25 mouse cellular contexts compared by ENCODE assay signal in the genomic region with DNA sequence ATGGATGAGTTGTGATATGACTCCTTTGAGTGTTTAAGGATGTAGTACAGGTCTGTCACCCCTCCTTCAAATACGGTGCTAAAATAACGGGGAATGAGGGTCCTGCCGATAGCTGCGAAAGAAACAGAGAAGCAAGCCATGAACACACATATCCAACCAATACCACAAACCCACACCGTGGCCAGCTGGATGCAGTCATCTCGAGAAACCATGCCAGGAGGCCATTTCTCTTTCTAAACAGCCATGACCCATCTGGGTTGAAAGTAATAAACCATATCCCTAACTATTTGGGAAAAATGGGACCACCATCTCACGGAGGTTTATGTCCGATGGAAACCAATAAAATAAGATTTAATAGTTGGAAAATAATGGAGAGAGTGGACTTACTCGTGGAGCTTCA.
DNase-seq lines count a peak whose midpoint lies in the region; ATAC-seq and TF ChIP-seq lines count a peak whose summit lies in the region.
"Had no signal": no experiment of that assay in that cellular context is flagged by ENCODE, and none has a peak within 500 bp of the region (broad histone marks: within the 10 kb centered on the region; RNA-seq: fewer than 3 reads in every experiment).

No protein-coding gene starts in this region.

- H3K4me3 ChIP-seq in kidney, embryonic 14.5 days (ENCODE audit: low read length): no peak overlapping the region
- no peak overlapping the region for H3K4me3 ChIP-seq in kidney, postnatal 0 days (replicated peaks; ENCODE audit: low read depth, low read length)
- H3K4me3 ChIP-seq in embryonic facial prominence, embryonic 10.5 days: no peak overlapping the region
- H3K4me3 ChIP-seq: embryonic facial prominence, embryonic 12.5 days; embryonic facial prominence, embryonic 15.5 days; gastrocnemius, adult 2 months; hindbrain, embryonic 12.5 days had no signal

- 64% methylated on average over 9 of the region's 9 CpGs for WGBS in kidney, embryonic 14.5 days
- 65% methylated on average over 9 of the region's 9 CpGs for WGBS in kidney, postnatal 0 days
- 92% methylated on average over 9 of the region's 9 CpGs for WGBS in embryonic facial prominence, embryonic 10.5 days

- ATAC-seq in kidney, embryonic 14.5 days (ENCODE audit: low FRiP score, low TSS enrichment): peak; percentile 39; the same call in 1 of the 2 replicates
- ATAC-seq in kidney, postnatal 0 days (replicated peaks; ENCODE audit: low FRiP score, low read depth): no peak
- ATAC-seq: forebrain, embryonic 14.5 days; forebrain, postnatal 0 days; Patski had no signal

- no peaks in the 10 kb centered on the region; the same call in 1 of the 2 replicates for H3K36me3 ChIP-seq in kidney, embryonic 14.5 days (ENCODE audit: control insufficient read depth, insufficient read depth, low read length)
- no peaks in the 10 kb centered on the region for H3K36me3 ChIP-seq in kidney, postnatal 0 days (ENCODE audit: insufficient read depth, low read length)
- H3K36me3 ChIP-seq in embryonic facial prominence, embryonic 10.5 days (replicated peaks): no peaks in the 10 kb centered on the region
- H3K36me3 ChIP-seq: embryonic facial prominence, embryonic 12.5 days; embryonic facial prominence, embryonic 15.5 days; G1E; hindbrain, embryonic 12.5 days had no signal

- H3K4me2 ChIP-seq in kidney, embryonic 14.5 days (replicated peaks; ENCODE audit: low read depth, low read length): no peak overlapping the region
- no peak overlapping the region for H3K4me2 ChIP-seq in kidney, postnatal 0 days (ENCODE audit: low read length)
- H3K4me2 ChIP-seq: embryonic facial prominence, embryonic 12.5 days; embryonic facial prominence, embryonic 15.5 days; heart, embryonic 11.5 days; hindbrain, embryonic 12.5 days had no signal

- no peak overlapping the region; the same call in 1 of the 2 replicates for H3K27ac ChIP-seq in kidney, embryonic 14.5 days (ENCODE audit: low read depth, low read length)
- H3K27ac ChIP-seq in kidney, postnatal 0 days: peak overlapping the region; percentile 19
- 0 out of 2 replicates have a peak overlapping the region, but pooled peaks have one; percentile 6 for H3K27ac ChIP-seq in embryonic facial prominence, embryonic 10.5 days (replicated peaks)
- H3K27ac ChIP-seq: embryonic facial prominence, embryonic 12.5 days; embryonic facial prominence, embryonic 15.5 days; gastrocnemius, adult 2 months; hindbrain, embryonic 12.5 days had no signal

- TF ChIP-seq CTCF in kidney, postnatal 0 days (IDR thresholded peaks at IDR 0.05; ENCODE audit: low read depth): no peak

- no peak for DNase-seq in kidney, adult 8-10 months
- no peak for DNase-seq in kidney, postnatal 0 days (ENCODE audit: low spot score)
- DNase-seq in kidney, adult 11 months: no peak
- no peak for DNase-seq in embryonic facial prominence, embryonic 10.5 days (ENCODE audit: low spot score)
- peak; percentile 73 to 77 for DNase-seq in kidney, postnatal 4 days
- no peak for DNase-seq in right cerebral cortex, postnatal 14 days
- DNase-seq: adrenal gland, postnatal 10 days; adrenal gland, postnatal 36 days; B cell, adult 2 months; cerebellum, adult 18-20 months; cerebellum, adult 9-10 months; cerebellum, postnatal 14 days; forebrain, postnatal 0 days; gastrocnemius, adult 2 months; gastrocnemius, postnatal 14 days; heart, adult 11 months had no signal

- H3K4me1 ChIP-seq in kidney, embryonic 14.5 days (ENCODE audit: control insufficient read depth, insufficient read depth, low read length): no peaks in the 10 kb centered on the region; the same call in 1 of the 2 replicates
- no peaks in the 10 kb centered on the region for H3K4me1 ChIP-seq in kidney, postnatal 0 days (replicated peaks; ENCODE audit: insufficient read depth, low read length)
- peaks cover 18% of the 10 kb centered on the region for H3K4me1 ChIP-seq in embryonic facial prominence, embryonic 10.5 days
- H3K4me1 ChIP-seq: embryonic facial prominence, embryonic 15.5 days had no signal

- H3K27me3 ChIP-seq in kidney, embryonic 14.5 days (ENCODE audit: control insufficient read depth, insufficient read depth, low read length): no peaks in the 10 kb centered on the region
- H3K27me3 ChIP-seq in kidney, postnatal 0 days (ENCODE audit: insufficient read depth, low read length): no peaks in the 10 kb centered on the region
- no peaks in the 10 kb centered on the region for H3K27me3 ChIP-seq in embryonic facial prominence, embryonic 10.5 days (replicated peaks; ENCODE audit: low read depth, poor library complexity, severe bottlenecking)
- H3K27me3 ChIP-seq: CH12.LX; embryonic facial prominence, embryonic 12.5 days; embryonic facial prominence, embryonic 15.5 days; hindbrain, embryonic 12.5 days had no signal

- no peak overlapping the region for H3K9ac ChIP-seq in kidney, embryonic 14.5 days (ENCODE audit: low read depth, low read length)
- no peak overlapping the region for H3K9ac ChIP-seq in kidney, postnatal 0 days (ENCODE audit: low read depth, low read length)
- H3K9ac ChIP-seq: embryonic facial prominence, embryonic 12.5 days; embryonic facial prominence, embryonic 15.5 days; forebrain, postnatal 0 days; hindbrain, embryonic 12.5 days had no signal

- H3K9me3 ChIP-seq in kidney, embryonic 14.5 days (ENCODE audit: control insufficient read depth, low read length): no peaks in the 10 kb centered on the region
- no peaks in the 10 kb centered on the region for H3K9me3 ChIP-seq in kidney, postnatal 0 days (replicated peaks; ENCODE audit: low read length)
- no peaks in the 10 kb centered on the region for H3K9me3 ChIP-seq in embryonic facial prominence, embryonic 10.5 days
- H3K9me3 ChIP-seq: embryonic facial prominence, embryonic 12.5 days; embryonic facial prominence, embryonic 15.5 days; G1E; hindbrain, embryonic 12.5 days had no signal

Comparison
In these comparisons a context has a peak if more than half of its experiments do, and no peak if none do; other contexts are left out.
1. DNase-seq: peak in kidney, postnatal 4 days (2 of 2); none in kidney, adult 8-10 months (0 of 2), kidney, postnatal 0 days (single experiment), kidney, adult 11 months (single experiment), embryonic facial prominence, embryonic 10.5 days (single experiment) and right cerebral cortex, postnatal 14 days (single experiment).